Mouse (Mus musculus): ENCODE results near the gene 2410002F23Rik. TPM values are rescaled to one million over a fixed set of nuclear protein-coding genes. Genes with fewer than 3 reads are reported as not detected.

2410002F23Rik gene
- total and polyA plus RNA-seq, 3 experiments, result 44.4 to 96.1 (median 67.0) TPM

Other genes starting within 250 kb of the 2410002F23Rik start
Only the 20 nearest of the 23 such genes appear.
- gene Klk1b27, start 194.4 kb upstream of the 2410002F23Rik start, total RNA-seq (2012; rRNA removed), result 0.29 TPM in 1 of 2 replicates, not detected in the other
- 0.69 and 0.75 TPM in 2 replicates for gene Klk1b27, start 194.4 kb upstream of the 2410002F23Rik start, total RNA-seq (2014; rRNA removed)
- not detected in 2 replicates for gene Klk1b27, start 194.4 kb upstream of the 2410002F23Rik start, polyA plus RNA-seq (2012; ENCODE audit: insufficient read length, low read depth)
- not detected in 2 replicates for gene Klk1b21, start 144.4 kb upstream of the 2410002F23Rik start, total RNA-seq (2012; rRNA removed)
- gene Klk1b21, start 144.4 kb upstream of the 2410002F23Rik start, total RNA-seq (2014; rRNA removed), result not detected in 2 replicates
- gene Klk1b21, start 144.4 kb upstream of the 2410002F23Rik start, polyA plus RNA-seq (2012; ENCODE audit: insufficient read length, low read depth), result not detected in 2 replicates
- not detected in 2 replicates for gene Klk1b22, start 134.0 kb upstream of the 2410002F23Rik start, total RNA-seq (2012; rRNA removed)
- not detected in 2 replicates for gene Klk1b22, start 134.0 kb upstream of the 2410002F23Rik start, total RNA-seq (2014; rRNA removed)
- not detected in 2 replicates for gene Klk1b22, start 134.0 kb upstream of the 2410002F23Rik start, polyA plus RNA-seq (2012; ENCODE audit: insufficient read length, low read depth)
- gene Klk1b16, start 110.0 kb upstream of the 2410002F23Rik start, total RNA-seq (2012; rRNA removed), result not detected in 2 replicates
- not detected in 2 replicates for gene Klk1b16, start 110.0 kb upstream of the 2410002F23Rik start, total RNA-seq (2014; rRNA removed)
- not detected in 2 replicates for gene Klk1b16, start 110.0 kb upstream of the 2410002F23Rik start, polyA plus RNA-seq (2012; ENCODE audit: insufficient read length, low read depth)
- gene Klk1b24, start 58.5 kb upstream of the 2410002F23Rik start, total RNA-seq (2012; rRNA removed), result not detected in 2 replicates
- gene Klk1b24, start 58.5 kb upstream of the 2410002F23Rik start, total RNA-seq (2014; rRNA removed), result not detected in 2 replicates
- not detected in 2 replicates for gene Klk1b24, start 58.5 kb upstream of the 2410002F23Rik start, polyA plus RNA-seq (2012; ENCODE audit: insufficient read length, low read depth)
- not detected in 2 replicates for gene Klk1b3, start 48.5 kb upstream of the 2410002F23Rik start, total RNA-seq (2012; rRNA removed)
- gene Klk1b3, start 48.5 kb upstream of the 2410002F23Rik start, total RNA-seq (2014; rRNA removed), result not detected in 2 replicates
- not detected in 2 replicates for gene Klk1b3, start 48.5 kb upstream of the 2410002F23Rik start, polyA plus RNA-seq (2012; ENCODE audit: insufficient read length, low read depth)
- gene Klk1b4, start 39.3 kb upstream of the 2410002F23Rik start, total RNA-seq (2012; rRNA removed), result not detected in 2 replicates
- not detected in 2 replicates for gene Klk1b4, start 39.3 kb upstream of the 2410002F23Rik start, total RNA-seq (2014; rRNA removed)
- not detected in 2 replicates for gene Klk1b4, start 39.3 kb upstream of the 2410002F23Rik start, polyA plus RNA-seq (2012; ENCODE audit: insufficient read length, low read depth)
- not detected in 2 replicates for gene Klk1b5, start 30.8 kb upstream of the 2410002F23Rik start, total RNA-seq (2012; rRNA removed)
- gene Klk1b5, start 30.8 kb upstream of the 2410002F23Rik start, total RNA-seq (2014; rRNA removed), result not detected in 2 replicates
- not detected in 2 replicates for gene Klk1b5, start 30.8 kb upstream of the 2410002F23Rik start, polyA plus RNA-seq (2012; ENCODE audit: insufficient read length, low read depth)
- not detected in 2 replicates for gene Klk1, start 21.4 kb upstream of the 2410002F23Rik start, total RNA-seq (2012; rRNA removed)
- 0.27 TPM in 1 of 2 replicates, not detected in the other for gene Klk1, start 21.4 kb upstream of the 2410002F23Rik start, total RNA-seq (2014; rRNA removed)
- gene Klk1, start 21.4 kb upstream of the 2410002F23Rik start, polyA plus RNA-seq (2012; ENCODE audit: insufficient read length, low read depth), result not detected in 2 replicates
- gene Gm36864, start 10.5 kb upstream of the 2410002F23Rik start, total RNA-seq (2012; rRNA removed), result not detected in 2 replicates
- not detected in 2 replicates for gene Gm36864, start 10.5 kb upstream of the 2410002F23Rik start, total RNA-seq (2014; rRNA removed)
- 0.16 TPM in 1 of 2 replicates, not detected in the other for gene Gm36864, start 10.5 kb upstream of the 2410002F23Rik start, polyA plus RNA-seq (2012; ENCODE audit: insufficient read length, low read depth)
- gene 1700028J19Rik, start within 50 bp of the 2410002F23Rik start, total RNA-seq (2012; rRNA removed), result 0.25 and 0.38 TPM in 2 replicates
- gene 1700028J19Rik, start within 50 bp of the 2410002F23Rik start, total RNA-seq (2014; rRNA removed), result 0.36 and 0.44 TPM in 2 replicates
- 0.60 and 0.86 TPM in 2 replicates for gene 1700028J19Rik, start within 50 bp of the 2410002F23Rik start, polyA plus RNA-seq (2012; ENCODE audit: insufficient read length, low read depth)
- 0.08 TPM in 1 of 2 replicates, not detected in the other for gene Acp4, start 10.7 kb downstream of the 2410002F23Rik start, total RNA-seq (2012; rRNA removed)
- gene Acp4, start 10.7 kb downstream of the 2410002F23Rik start, total RNA-seq (2014; rRNA removed), result not detected in 2 replicates
- gene Acp4, start 10.7 kb downstream of the 2410002F23Rik start, polyA plus RNA-seq (2012; ENCODE audit: insufficient read length, low read depth), result 0.33 and 0.57 TPM in 2 replicates
- not detected in 2 replicates for gene Gm15517, start 14.7 kb downstream of the 2410002F23Rik start, total RNA-seq (2012; rRNA removed)
- gene Gm15517, start 14.7 kb downstream of the 2410002F23Rik start, total RNA-seq (2014; rRNA removed), result not detected in 2 replicates
- not detected in 2 replicates for gene Gm15517, start 14.7 kb downstream of the 2410002F23Rik start, polyA plus RNA-seq (2012; ENCODE audit: insufficient read length, low read depth)
- gene Clec11a, start 60.2 kb downstream of the 2410002F23Rik start, total RNA-seq (2012; rRNA removed), result 0.89 and 0.97 TPM in 2 replicates
- gene Clec11a, start 60.2 kb downstream of the 2410002F23Rik start, total RNA-seq (2014; rRNA removed), result 0.46 and 0.69 TPM in 2 replicates
- gene Clec11a, start 60.2 kb downstream of the 2410002F23Rik start, polyA plus RNA-seq (2012; ENCODE audit: insufficient read length, low read depth), result 0.38 and 0.53 TPM in 2 replicates
- under 0.01 and 0.04 TPM in 2 replicates for gene Shank1, start 63.5 kb downstream of the 2410002F23Rik start, total RNA-seq (2012; rRNA removed)
- gene Shank1, start 63.5 kb downstream of the 2410002F23Rik start, total RNA-seq (2014; rRNA removed), result not detected in 2 replicates
- gene Shank1, start 63.5 kb downstream of the 2410002F23Rik start, polyA plus RNA-seq (2012; ENCODE audit: insufficient read length, low read depth), result 0.07 and 0.12 TPM in 2 replicates
- 0.08 and 0.17 TPM in 2 replicates for gene Syt3, start 137.4 kb downstream of the 2410002F23Rik start, total RNA-seq (2012; rRNA removed)
- 0.11 TPM in 1 of 2 replicates, not detected in the other for gene Syt3, start 137.4 kb downstream of the 2410002F23Rik start, total RNA-seq (2014; rRNA removed)
- gene Syt3, start 137.4 kb downstream of the 2410002F23Rik start, polyA plus RNA-seq (2012; ENCODE audit: insufficient read length, low read depth), result 0.30 TPM in 1 of 2 replicates, not detected in the other
- gene 1700008O03Rik, start 139.1 kb downstream of the 2410002F23Rik start, total RNA-seq (2012; rRNA removed), result 0.17 and 0.81 TPM in 2 replicates
- not detected in 2 replicates for gene 1700008O03Rik, start 139.1 kb downstream of the 2410002F23Rik start, total RNA-seq (2014; rRNA removed)
- gene 1700008O03Rik, start 139.1 kb downstream of the 2410002F23Rik start, polyA plus RNA-seq (2012; ENCODE audit: insufficient read length, low read depth), result 0.74 and 1.7 TPM in 2 replicates
- gene Lrrc4b, start 182.3 kb downstream of the 2410002F23Rik start, total RNA-seq (2012; rRNA removed), result 0.04 TPM in 1 of 2 replicates, not detected in the other
- not detected in 2 replicates for gene Lrrc4b, start 182.3 kb downstream of the 2410002F23Rik start, total RNA-seq (2014; rRNA removed)
- not detected in 2 replicates for gene Lrrc4b, start 182.3 kb downstream of the 2410002F23Rik start, polyA plus RNA-seq (2012; ENCODE audit: insufficient read length, low read depth)
- gene Aspdh, start 218.7 kb downstream of the 2410002F23Rik start, total RNA-seq (2012; rRNA removed), result not detected in 2 replicates
- gene Aspdh, start 218.7 kb downstream of the 2410002F23Rik start, total RNA-seq (2014; rRNA removed), result not detected in 2 replicates
- not detected in 2 replicates for gene Aspdh, start 218.7 kb downstream of the 2410002F23Rik start, polyA plus RNA-seq (2012; ENCODE audit: insufficient read length, low read depth)
- 53.0 and 57.7 TPM in 2 replicates for gene Josd2, start 221.3 kb downstream of the 2410002F23Rik start, total RNA-seq (2012; rRNA removed)
- 23.4 and 33.9 TPM in 2 replicates for gene Josd2, start 221.3 kb downstream of the 2410002F23Rik start, total RNA-seq (2014; rRNA removed)
- gene Josd2, start 221.3 kb downstream of the 2410002F23Rik start, polyA plus RNA-seq (2012; ENCODE audit: insufficient read length, low read depth), result 45.9 and 54.8 TPM in 2 replicates

Measured in CH12.LX (cell line).